Mouse (Mus musculus) spleen, adult 12 weeks (tissue): ENCODE data around the gene A130010J15Rik.
A peak's percentile ranks its signal among the peaks of the same experiment; 100 is the strongest.

ENCODE experiments used
- DNase-seq: peaks from one replicate; pipeline ENCODE4 v3.0.0; 2022; ENCODE audit warnings: low spot score

Gene A130010J15Rik

GRCm38 (mm10) chr1:193156316-193157110, 11.3 kb upstream of the A130010J15Rik start:
- DNase-seq = no peak

- no peak for DNase-seq
Observed at GRCm38 (mm10) chr1:193157111-193157492, 10.7 kb upstream of the A130010J15Rik start.

GRCm38 (mm10) chr1:193159163-193159562, 8.7 kb upstream of the A130010J15Rik start:
- no peak for DNase-seq

GRCm38 (mm10) chr1:193159613-193160012, 8.2 kb upstream of the A130010J15Rik start:
- no peak for DNase-seq

- peak; percentile 17 for DNase-seq
Observed at GRCm38 (mm10) chr1:193160317-193161032, 7.4 kb upstream of the A130010J15Rik start.

- DNase-seq = no peak
Observed at GRCm38 (mm10) chr1:193169228-193169627, 1.4 kb downstream of the A130010J15Rik start.

- DNase-seq = no peak
Observed at GRCm38 (mm10) chr1:193169856-193170255, 2.0 kb downstream of the A130010J15Rik start.

- peak; percentile 96 for DNase-seq
Observed at GRCm38 (mm10) chr1:193172991-193173809, 5.4 kb downstream of the A130010J15Rik start.

GRCm38 (mm10) chr1:193173810-193174129, 5.9 kb downstream of the A130010J15Rik start:
- no peak for DNase-seq

GRCm38 (mm10) chr1:193174143-193174733, 6.4 kb downstream of the A130010J15Rik start:
- DNase-seq = no peak

GRCm38 (mm10) chr1:193181104-193181503, 13.3 kb downstream of the A130010J15Rik start:
- DNase-seq = no peak

- DNase-seq = no peak
Observed at GRCm38 (mm10) chr1:193188257-193188656, 20.4 kb downstream of the A130010J15Rik start.

GRCm38 (mm10) chr1:193189151-193189621, 21.3 kb downstream of the A130010J15Rik start:
- DNase-seq = no peak

- DNase-seq = no peak
Observed at GRCm38 (mm10) chr1:193189771-193190170, 21.9 kb downstream of the A130010J15Rik start.

- no peak for DNase-seq
Observed at GRCm38 (mm10) chr1:193191675-193192283, 23.9 kb downstream of the A130010J15Rik start.

- DNase-seq = no peak
Observed at GRCm38 (mm10) chr1:193194416-193195140, 26.7 kb downstream of the A130010J15Rik start.

GRCm38 (mm10) chr1:193195169-193195810, 27.4 kb downstream of the A130010J15Rik start:
- no peak for DNase-seq

- DNase-seq = no peak
Observed at GRCm38 (mm10) chr1:193197494-193198205, 29.8 kb downstream of the A130010J15Rik start.

GRCm38 (mm10) chr1:193198312-193198711, 30.5 kb downstream of the A130010J15Rik start:
- no peak for DNase-seq
